Mouse (Mus musculus): Measurements from ENCODE around the gene Gm7102. TPM values are rescaled to one million over a fixed set of nuclear protein-coding genes. Genes with fewer than 3 reads are reported as not detected.
"Not testable (repeated sequence)": the region's sequence is repeated elsewhere in the genome, so short reads cannot be mapped to it uniquely, and the experiment has no call there.

Gm7102 gene
- 0.16 TPM in 1 of 2 replicates, not detected in the other for polyA plus RNA-seq (2012; ENCODE audit: insufficient read depth, low replicate concordance)

DNA sequence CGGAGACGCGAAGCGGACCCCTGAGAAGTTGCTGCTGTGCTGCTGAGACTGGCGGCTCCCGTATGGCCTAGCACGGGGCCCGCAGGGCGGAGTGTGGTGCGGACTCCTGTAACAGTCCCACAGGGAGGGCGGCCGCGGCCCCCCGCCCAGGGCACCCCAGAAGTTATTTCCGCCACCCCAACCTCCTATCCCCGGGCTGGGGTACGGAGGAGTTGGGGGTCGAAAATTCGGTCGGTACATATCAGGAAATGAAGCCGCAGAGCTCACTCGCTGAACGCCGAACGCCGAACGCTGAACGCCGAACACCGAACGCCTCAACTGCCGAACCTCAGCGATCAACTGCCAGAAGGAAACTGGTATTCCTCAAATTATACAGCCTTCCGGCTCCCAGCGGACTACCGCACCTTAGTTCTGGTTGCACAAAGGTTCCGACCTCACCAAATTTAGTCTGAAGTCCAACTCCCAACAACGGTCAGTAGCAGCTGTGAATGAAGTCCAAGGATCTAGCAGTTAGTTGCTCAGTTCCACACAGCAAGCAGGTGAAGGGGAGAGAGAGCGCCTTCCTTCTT, at the start of gene Gm7102:
Gm7102 (minus strand) TSS at position 554 of the 569 bp plus-strand sequence.
- no peaks in the 10 kb centered on the region for H3K4me1 ChIP-seq
- H3K27me3 ChIP-seq (replicated peaks) = no peaks in the 10 kb centered on the region
- H3K36me3 ChIP-seq (replicated peaks; ENCODE audit: low read length) = no peaks in the 10 kb centered on the region
- H3K4me3 ChIP-seq (replicated peaks) = no peak within 1 kb of the TSS
- TF ChIP-seq FLI1 (IDR thresholded peaks at IDR 0.05; ENCODE audit: low read length) (no peak), GATA1 (IDR thresholded peaks at IDR 0.05; ENCODE audit: borderline replicate concordance, low read length) (no peak)
- 0 out of 2 replicates have a peak, but pooled peaks cover 2% of the 10 kb centered on the region for H3K9me3 ChIP-seq

DNA sequence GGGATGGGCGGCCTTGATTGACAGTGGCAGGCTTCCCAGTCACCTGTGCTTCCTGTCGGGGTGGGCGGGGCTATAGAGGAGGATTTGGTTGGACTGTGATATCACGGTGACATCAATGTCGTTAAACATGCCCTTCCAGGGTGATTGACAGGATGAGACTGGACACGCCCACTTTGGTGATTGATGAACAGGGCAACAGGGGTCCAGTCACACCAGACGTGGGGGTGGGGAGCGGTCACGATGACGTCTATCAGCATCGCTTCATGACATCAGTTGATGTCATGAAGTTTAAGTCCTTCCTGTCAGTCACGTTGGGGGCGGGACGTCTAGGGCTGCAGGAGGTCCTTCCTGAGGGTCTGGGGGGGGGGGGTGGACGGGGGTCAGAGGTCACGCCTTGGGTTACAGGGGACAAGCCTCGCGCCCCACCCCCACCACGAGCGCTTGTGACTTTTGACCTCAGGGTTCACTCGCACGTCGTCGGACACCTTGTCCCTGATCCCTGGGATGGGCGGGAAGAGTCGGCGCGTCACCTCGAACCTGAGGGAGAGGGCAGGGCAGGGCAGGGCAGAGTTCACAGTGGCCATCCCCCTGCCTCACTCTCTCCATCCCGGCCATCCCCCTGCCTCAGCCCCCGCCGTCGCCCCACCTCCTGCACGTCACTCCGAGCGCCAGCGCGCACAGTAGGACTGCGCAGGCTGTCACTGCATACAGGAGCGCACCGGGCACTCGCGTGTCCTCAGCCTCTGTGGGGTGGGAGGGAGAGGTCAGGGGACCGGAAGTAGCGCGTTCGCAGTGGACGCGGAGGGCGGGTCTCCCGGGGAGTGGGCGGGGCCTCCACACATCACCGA, 48.8 kb upstream of the Gm7102 start:
- TF ChIP-seq GATA1 (IDR thresholded peaks at IDR 0.05; ENCODE audit: borderline replicate concordance, low read length) (no peak), FLI1 (IDR thresholded peaks at IDR 0.05; ENCODE audit: low read length) (no peak)
- peak overlapping the region; percentile 97 for H3K4me3 ChIP-seq (replicated peaks)
- H3K36me3 ChIP-seq (replicated peaks; ENCODE audit: low read length) = peaks cover 5% of the 10 kb centered on the region
- H3K9me3 ChIP-seq = peaks cover 26% of the 10 kb centered on the region
- peaks cover 26% of the 10 kb centered on the region for H3K4me1 ChIP-seq
- peaks cover 2% of the 10 kb centered on the region for H3K27me3 ChIP-seq (replicated peaks)

DNA sequence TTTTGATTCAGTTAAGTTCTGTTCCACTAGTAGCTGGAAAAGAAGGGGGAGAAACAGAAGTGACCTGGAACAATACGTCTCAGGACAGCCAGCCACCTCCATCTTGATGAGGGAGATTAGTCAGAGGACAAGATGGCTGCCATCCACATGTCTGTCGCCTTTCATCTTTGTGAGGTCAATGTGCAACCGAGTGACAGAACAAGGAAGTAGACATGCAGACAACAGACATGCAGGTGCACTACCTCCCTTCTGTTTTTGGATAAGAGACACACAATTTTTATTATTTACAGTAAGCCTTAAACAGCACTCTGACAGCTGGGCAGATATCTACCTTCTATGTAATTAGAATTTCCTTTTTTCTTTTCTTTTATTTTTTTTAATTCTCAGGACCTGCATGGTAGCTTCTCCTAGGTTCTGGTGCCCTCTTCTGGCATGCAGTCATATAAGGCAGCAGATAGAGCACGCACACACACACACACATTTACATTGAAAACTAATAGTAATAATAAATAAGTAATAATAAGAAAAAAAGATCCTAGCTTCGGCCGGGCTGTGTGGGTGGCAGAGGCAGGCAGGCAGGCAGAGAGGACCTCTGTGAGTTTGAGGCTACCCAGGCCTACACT, 47.7 kb upstream of the Gm7102 start:
- Histone ChIP-seq H3K9me3 (peaks cover 26% of the 10 kb centered on the region), H3K4me1 (peaks cover 26% of the 10 kb centered on the region), H3K36me3 (replicated peaks; ENCODE audit: low read length) (peaks cover 5% of the 10 kb centered on the region), H3K4me3 (replicated peaks) (no peak overlapping the region), H3K27me3 (replicated peaks) (peaks cover 2% of the 10 kb centered on the region)
- TF ChIP-seq GATA1 (IDR thresholded peaks at IDR 0.05; ENCODE audit: borderline replicate concordance, low read length) = no peak
- TF ChIP-seq FLI1 (IDR thresholded peaks at IDR 0.05; ENCODE audit: low read length) = no peak

DNA sequence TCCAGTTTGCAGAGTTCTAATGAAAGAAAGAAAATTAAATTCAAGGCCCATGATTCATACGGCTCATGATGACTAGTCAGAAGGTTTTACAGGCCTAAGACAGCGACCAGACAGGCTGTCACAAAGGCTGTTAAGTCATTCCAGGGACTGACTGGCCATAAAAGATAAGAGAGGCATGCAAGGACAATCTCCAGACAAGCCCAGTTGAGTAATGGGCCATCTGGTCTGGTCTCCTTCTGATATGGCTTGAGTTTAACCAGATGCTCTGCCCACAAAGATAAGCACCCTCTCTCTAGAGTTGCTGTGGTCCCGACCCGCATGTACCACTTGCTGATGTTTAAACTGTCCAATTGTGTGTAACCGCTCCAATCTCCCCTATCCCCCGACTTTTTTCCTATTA, 31.4 kb upstream of the Gm7102 start:
- not testable (repeated sequence) for H3K4me1 ChIP-seq; H3K36me3 ChIP-seq (replicated peaks; ENCODE audit: low read length); H3K4me3 ChIP-seq (replicated peaks); H3K27me3 ChIP-seq (replicated peaks)
- peaks cover 26% of the 10 kb centered on the region for H3K9me3 ChIP-seq

DNA sequence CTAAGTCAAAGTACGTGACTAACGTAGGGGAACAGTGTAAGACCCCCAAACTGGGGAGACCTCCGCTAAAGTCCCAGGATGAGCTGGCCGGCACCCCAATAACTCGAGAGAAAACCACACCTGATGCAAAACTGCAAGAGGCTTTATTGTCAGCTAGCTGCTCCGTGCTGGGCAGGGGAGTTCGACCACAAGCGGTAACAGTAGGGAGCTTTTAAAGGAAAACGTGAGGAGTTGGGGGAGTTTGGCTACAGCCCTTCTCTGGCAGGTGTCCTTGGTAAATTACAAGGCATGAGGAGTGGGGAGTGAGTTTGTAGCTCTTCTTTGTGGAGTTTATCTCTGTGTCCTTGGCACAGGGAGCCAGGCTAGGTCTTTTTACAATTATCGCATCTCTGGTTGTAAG, 23.7 kb upstream of the Gm7102 start:
- Histone ChIP-seq H3K36me3 (replicated peaks; ENCODE audit: low read length) (no peaks in the 10 kb centered on the region), H3K4me1 (peaks cover 6% of the 10 kb centered on the region), H3K4me3 (replicated peaks) (peak overlapping the region; percentile 90), H3K27me3 (replicated peaks) (no peaks in the 10 kb centered on the region), H3K9me3 (no peaks in the 10 kb centered on the region)
- no peak for TF ChIP-seq FLI1 (IDR thresholded peaks at IDR 0.05; ENCODE audit: low read length)
- TF ChIP-seq GATA1 (IDR thresholded peaks at IDR 0.05; ENCODE audit: borderline replicate concordance, low read length) = no peak

DNA sequence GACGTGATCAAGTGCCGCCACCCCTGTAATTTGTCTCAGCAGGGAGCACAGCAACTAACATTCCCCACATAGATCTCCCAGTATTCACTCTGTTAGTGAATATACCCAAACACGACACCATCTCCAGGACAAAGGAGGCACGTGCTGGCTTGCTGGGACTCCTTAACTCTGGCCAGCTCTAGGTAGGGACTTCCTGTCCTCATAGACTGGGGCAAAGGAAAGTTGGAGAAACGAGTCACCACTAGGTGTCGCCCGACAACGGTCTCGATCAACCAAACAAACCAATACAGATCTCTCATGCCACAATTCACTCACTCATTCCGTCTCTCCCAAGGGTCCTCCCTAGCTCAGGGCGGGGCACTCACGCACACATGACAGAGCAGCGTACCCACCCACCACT, 23.2 kb upstream of the Gm7102 start:
- Histone ChIP-seq H3K27me3 (replicated peaks) (no peaks in the 10 kb centered on the region), H3K4me3 (replicated peaks) (peak overlapping the region; percentile 90), H3K36me3 (replicated peaks; ENCODE audit: low read length) (no peaks in the 10 kb centered on the region), H3K4me1 (peaks cover 6% of the 10 kb centered on the region), H3K9me3 (no peaks in the 10 kb centered on the region)
- TF ChIP-seq FLI1 (IDR thresholded peaks at IDR 0.05; ENCODE audit: low read length) (no peak), GATA1 (IDR thresholded peaks at IDR 0.05; ENCODE audit: borderline replicate concordance, low read length) (no peak)

DNA sequence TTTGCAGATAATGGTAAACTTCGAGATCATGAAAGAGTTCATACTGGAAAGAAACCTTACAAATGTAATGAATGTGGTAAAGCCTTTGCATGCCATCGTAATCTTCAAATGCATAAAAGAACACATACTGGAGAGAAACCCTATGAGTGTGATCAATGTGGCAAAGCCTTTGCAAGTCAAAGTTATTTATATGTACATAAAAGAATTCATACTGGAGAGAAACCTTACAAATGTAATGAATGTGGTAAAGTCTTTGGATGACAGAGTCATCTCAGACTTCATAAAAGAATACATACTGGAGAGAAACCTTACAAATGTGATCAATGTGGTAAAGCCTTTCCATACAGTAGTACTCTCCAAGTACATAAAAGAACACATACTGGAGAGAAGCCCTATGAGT, 7.5 kb upstream of the Gm7102 start, which contains the start of gene Gm6020:
Gm6020 (plus strand) TSS at position 301 of the 400 bp plus-strand sequence.
- not testable (repeated sequence) for H3K4me3 ChIP-seq (replicated peaks); H3K9me3 ChIP-seq; H3K27me3 ChIP-seq (replicated peaks); H3K36me3 ChIP-seq (replicated peaks; ENCODE audit: low read length); H3K4me1 ChIP-seq

DNA sequence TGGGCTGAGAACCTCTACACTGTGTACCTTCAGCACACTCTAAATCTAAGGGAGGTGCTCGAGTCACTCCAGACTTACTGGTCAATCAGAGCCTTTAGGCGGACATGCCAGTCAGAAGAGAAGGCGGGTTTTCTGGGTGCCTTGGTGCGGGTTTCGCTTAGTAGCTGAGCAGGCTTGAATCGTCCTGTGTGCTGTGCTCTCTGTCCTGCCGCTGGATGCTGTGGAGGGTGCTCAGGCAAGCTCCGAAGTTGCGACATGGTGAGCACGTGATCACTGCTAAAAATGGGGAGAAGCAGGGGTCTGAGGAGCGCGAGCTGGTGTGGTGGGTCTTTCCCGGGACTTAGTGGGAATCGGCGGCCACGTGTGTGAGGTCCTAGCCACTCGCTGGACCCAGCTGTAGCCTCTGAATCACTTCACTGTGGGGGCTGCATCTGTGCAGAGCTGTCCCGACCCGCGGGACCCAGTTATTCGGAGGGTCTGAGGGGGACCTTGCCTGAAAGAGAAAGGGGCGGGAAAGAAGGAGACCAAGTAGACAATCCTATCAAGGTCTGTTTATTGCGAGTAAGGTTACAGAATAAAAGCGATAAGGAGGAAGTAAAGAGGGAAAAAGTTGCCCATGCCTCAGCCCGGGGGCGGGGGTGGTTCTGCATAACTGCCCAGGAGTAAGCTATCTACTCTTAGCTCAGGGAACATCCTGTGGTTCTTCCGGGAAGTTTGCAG, 24.2 kb downstream of the Gm7102 start:
- Histone ChIP-seq H3K9me3 (no peaks in the 10 kb centered on the region), H3K27me3 (replicated peaks) (no peaks in the 10 kb centered on the region), H3K36me3 (replicated peaks; ENCODE audit: low read length) (no peaks in the 10 kb centered on the region), H3K4me3 (replicated peaks) (no peak overlapping the region), H3K4me1 (no peaks in the 10 kb centered on the region)
- TF ChIP-seq GATA1 (IDR thresholded peaks at IDR 0.05; ENCODE audit: borderline replicate concordance, low read length) = no peak
- no peak for TF ChIP-seq FLI1 (IDR thresholded peaks at IDR 0.05; ENCODE audit: low read length)

DNA sequence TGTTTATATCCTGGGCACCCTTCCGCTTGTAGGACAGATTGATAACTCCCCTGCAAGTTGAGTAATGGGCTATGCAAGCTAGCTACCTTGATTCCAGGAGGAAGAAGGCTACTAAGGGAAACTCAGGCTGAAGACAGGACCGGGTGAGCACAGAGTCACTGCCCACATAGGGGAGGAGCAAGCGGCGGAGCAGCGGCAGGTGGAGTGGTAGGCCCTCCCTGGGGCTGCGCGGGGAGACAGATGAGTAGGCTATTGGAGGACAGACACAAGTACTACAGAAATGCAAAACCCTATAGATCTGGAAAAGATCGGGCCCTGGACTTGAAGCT, 24.8 kb downstream of the Gm7102 start:
- TF ChIP-seq GATA1 (IDR thresholded peaks at IDR 0.05; ENCODE audit: borderline replicate concordance, low read length) (no peak), FLI1 (IDR thresholded peaks at IDR 0.05; ENCODE audit: low read length) (no peak)
- no peaks in the 10 kb centered on the region for H3K27me3 ChIP-seq (replicated peaks)
- no peaks in the 10 kb centered on the region for H3K4me1 ChIP-seq
- H3K36me3 ChIP-seq (replicated peaks; ENCODE audit: low read length) = no peaks in the 10 kb centered on the region
- H3K4me3 ChIP-seq (replicated peaks) = no peak overlapping the region
- no peaks in the 10 kb centered on the region for H3K9me3 ChIP-seq

DNA sequence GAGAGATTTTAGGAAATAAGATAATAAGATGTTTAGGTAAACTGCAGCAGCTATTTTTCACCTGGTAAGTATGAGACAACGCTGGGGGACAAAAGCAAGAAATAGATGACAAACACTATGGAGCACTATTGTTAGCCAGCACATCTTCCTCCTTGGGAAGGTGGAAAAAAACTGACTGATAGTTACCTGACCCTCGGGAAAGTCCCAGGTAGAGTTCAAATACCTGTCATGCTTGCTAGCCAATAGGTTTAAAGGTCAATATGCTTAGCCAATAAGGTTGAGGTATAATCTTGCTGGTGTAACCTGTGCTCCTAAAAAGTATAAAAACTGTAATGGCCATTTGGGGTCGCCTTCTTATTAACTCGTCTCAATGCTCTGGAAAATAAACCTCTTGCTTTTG, 34.8 kb downstream of the Gm7102 start:
- H3K36me3 ChIP-seq (replicated peaks; ENCODE audit: low read length) = peaks cover 8% of the 10 kb centered on the region
- H3K4me1 ChIP-seq = peaks cover 25% of the 10 kb centered on the region
- H3K4me3 ChIP-seq (replicated peaks) = peak overlapping the region; percentile 92
- TF ChIP-seq FLI1 (IDR thresholded peaks at IDR 0.05; ENCODE audit: low read length) (no peak), GATA1 (IDR thresholded peaks at IDR 0.05; ENCODE audit: borderline replicate concordance, low read length) (no peak)
- no peaks in the 10 kb centered on the region for H3K27me3 ChIP-seq (replicated peaks)
- no peaks in the 10 kb centered on the region for H3K9me3 ChIP-seq
